Mouse (Mus musculus): ENCODE results near the gene Intu. TPM values are rescaled to one million over a fixed set of nuclear protein-coding genes. Genes with fewer than 3 reads are reported as not detected.
A peak's percentile ranks its signal among the peaks of the same experiment; 100 is the strongest.

Intu gene
- polyA plus RNA-seq, 1 experiment from 2014 or later = 2.0 TPM

- WGBS (ENCODE audit: insufficient replicate concordance) = 5% methylated on average over 7 of the region's 7 CpGs
- no peak for ATAC-seq
- Histone ChIP-seq H3K27ac (no peak overlapping the region), H3K9ac (no peak overlapping the region), H3K4me1 (peaks cover 33% of the 10 kb centered on the region), H3K9me3 (replicated peaks) (no peaks in the 10 kb centered on the region), H3K4me3 (peak overlapping the region; percentile 54), H3K4me2 (peak overlapping the region; percentile 80), H3K27me3 (replicated peaks) (peaks cover 48% of the 10 kb centered on the region), H3K36me3 (no peaks in the 10 kb centered on the region)
Measured at GRCm38 (mm10) chr3:40530845-40531244, 241 bp upstream of the Intu start.

- Histone ChIP-seq H3K4me2 (peak overlapping the region; percentile 80), H3K9ac (no peak overlapping the region), H3K27ac (no peak overlapping the region), H3K36me3 (no peaks in the 10 kb centered on the region), H3K4me3 (peak overlapping the region; percentile 54; the same call in 1 of the 2 replicates), H3K4me1 (peaks cover 33% of the 10 kb centered on the region), H3K9me3 (replicated peaks) (no peaks in the 10 kb centered on the region), H3K27me3 (replicated peaks) (peaks cover 48% of the 10 kb centered on the region)
- 21% methylated on average over 11 of the region's 11 CpGs for WGBS (ENCODE audit: insufficient replicate concordance)
- ATAC-seq = no peak
Measured at GRCm38 (mm10) chr3:40532256-40532655, 1.2 kb downstream of the Intu start.

GRCm38 (mm10) chr3:40534141-40534540, 3.1 kb downstream of the Intu start:
- H3K27ac ChIP-seq = no peak overlapping the region
- no peak overlapping the region for H3K4me2 ChIP-seq
- no peaks in the 10 kb centered on the region for H3K9me3 ChIP-seq (replicated peaks)
- peaks cover 17% of the 10 kb centered on the region for H3K4me1 ChIP-seq
- no peak overlapping the region for H3K4me3 ChIP-seq
- H3K9ac ChIP-seq = no peak overlapping the region
- 42% methylated on average over 4 of the region's 4 CpGs for WGBS (ENCODE audit: insufficient replicate concordance)
- H3K27me3 ChIP-seq (replicated peaks) = peaks cover 48% of the 10 kb centered on the region
- ATAC-seq = no peak
- H3K36me3 ChIP-seq = no peaks in the 10 kb centered on the region

- Histone ChIP-seq H3K4me2 (peak overlapping the region; percentile 85), H3K4me1 (0 out of 2 replicates have a peak, but pooled peaks cover 3% of the 10 kb centered on the region), H3K36me3 (no peaks in the 10 kb centered on the region), H3K27me3 (replicated peaks) (no peaks in the 10 kb centered on the region; the same call in 1 of the 2 replicates), H3K27ac (no peak overlapping the region), H3K9ac (peak overlapping the region; percentile 76), H3K9me3 (replicated peaks) (no peaks in the 10 kb centered on the region), H3K4me3 (peak overlapping the region; percentile 85)
- WGBS (ENCODE audit: insufficient replicate concordance) = 4% methylated on average over 45 of the region's 45 CpGs
- ATAC-seq = peak; percentile 87
Measured at GRCm38 (mm10) chr3:40540567-40541554, 9.8 kb downstream of the Intu start.

GRCm38 (mm10) chr3:40546621-40547020, 15.5 kb downstream of the Intu start:
- no peak for ATAC-seq
- H3K27me3 ChIP-seq (replicated peaks) = no peaks in the 10 kb centered on the region
- H3K4me1 ChIP-seq = no peaks in the 10 kb centered on the region
- no peaks in the 10 kb centered on the region for H3K9me3 ChIP-seq (replicated peaks)
- no peak overlapping the region for H3K4me3 ChIP-seq
- H3K9ac ChIP-seq = no peak overlapping the region
- H3K27ac ChIP-seq = no peak overlapping the region
- H3K36me3 ChIP-seq = no peaks in the 10 kb centered on the region
- H3K4me2 ChIP-seq = no peak overlapping the region
- 64% methylated on average over 4 of the region's 4 CpGs for WGBS (ENCODE audit: insufficient replicate concordance)

GRCm38 (mm10) chr3:40652941-40653352, 121.9 kb downstream of the Intu start:
- Histone ChIP-seq H3K27me3 (replicated peaks) (no peaks in the 10 kb centered on the region), H3K9ac (no peak overlapping the region), H3K9me3 (replicated peaks) (no peaks in the 10 kb centered on the region), H3K4me3 (no peak overlapping the region), H3K27ac (no peak overlapping the region), H3K4me1 (no peaks in the 10 kb centered on the region), H3K4me2 (no peak overlapping the region), H3K36me3 (no peaks in the 10 kb centered on the region; the same call in 1 of the 2 replicates)
- WGBS (ENCODE audit: insufficient replicate concordance) = 18% methylated on average over 10 of the region's 10 CpGs
- peak; percentile 59 for ATAC-seq

- WGBS (ENCODE audit: insufficient replicate concordance) = 73% methylated on average over 16 of the region's 16 CpGs
Measured at GRCm38 (mm10) chr3:40653582-40653981, 122.5 kb downstream of the Intu start.

GRCm38 (mm10) chr3:40654028-40654427, 122.9 kb downstream of the Intu start:
- no peaks in the 10 kb centered on the region for H3K9me3 ChIP-seq (replicated peaks)
- no peaks in the 10 kb centered on the region for H3K27me3 ChIP-seq (replicated peaks)
- H3K9ac ChIP-seq = no peak overlapping the region
- H3K4me1 ChIP-seq = no peaks in the 10 kb centered on the region
- H3K4me2 ChIP-seq = no peak overlapping the region
- WGBS (ENCODE audit: insufficient replicate concordance) = 84% methylated on average over 11 of the region's 11 CpGs
- H3K27ac ChIP-seq = no peak overlapping the region
- no peaks in the 10 kb centered on the region; the same call in 1 of the 2 replicates for H3K36me3 ChIP-seq
- H3K4me3 ChIP-seq = no peak overlapping the region
- ATAC-seq = no peak

More at GRCm38 (mm10) chr3:40653582-40653981, 122.5 kb downstream of the Intu start:
- Histone ChIP-seq H3K27ac (no peak overlapping the region), H3K9ac (no peak overlapping the region), H3K9me3 (replicated peaks) (no peaks in the 10 kb centered on the region), H3K27me3 (replicated peaks) (no peaks in the 10 kb centered on the region), H3K4me1 (no peaks in the 10 kb centered on the region), H3K4me2 (no peak overlapping the region), H3K4me3 (no peak overlapping the region), H3K36me3 (no peaks in the 10 kb centered on the region; the same call in 1 of the 2 replicates)
- no peak for ATAC-seq

- ATAC-seq = no peak
- no peaks in the 10 kb centered on the region; the same call in 1 of the 2 replicates for H3K36me3 ChIP-seq
- 90% methylated on average over 11 of the region's 11 CpGs for WGBS (ENCODE audit: insufficient replicate concordance)
Measured at GRCm38 (mm10) chr3:40655571-40655970, 124.5 kb downstream of the Intu start.

GRCm38 (mm10) chr3:40656339-40656738, 125.3 kb downstream of the Intu start:
- no peak overlapping the region for H3K4me3 ChIP-seq

More at GRCm38 (mm10) chr3:40655571-40655970, 124.5 kb downstream of the Intu start:
- Histone ChIP-seq H3K4me2 (no peak overlapping the region), H3K4me1 (no peaks in the 10 kb centered on the region), H3K27ac (no peak overlapping the region), H3K27me3 (replicated peaks) (no peaks in the 10 kb centered on the region), H3K4me3 (no peak overlapping the region), H3K9me3 (replicated peaks) (no peaks in the 10 kb centered on the region), H3K9ac (no peak overlapping the region)

GRCm38 (mm10) chr3:40660231-40660630, 129.1 kb downstream of the Intu start:
- ATAC-seq = no peak
- Histone ChIP-seq H3K9me3 (replicated peaks) (no peaks in the 10 kb centered on the region), H3K27me3 (replicated peaks) (no peaks in the 10 kb centered on the region), H3K4me1 (no peaks in the 10 kb centered on the region), H3K4me3 (no peak overlapping the region), H3K36me3 (no peaks in the 10 kb centered on the region; the same call in 1 of the 2 replicates), H3K9ac (no peak overlapping the region), H3K27ac (no peak overlapping the region), H3K4me2 (no peak overlapping the region)
- 66% methylated on average over 2 of the region's 2 CpGs for WGBS (ENCODE audit: insufficient replicate concordance)

More at GRCm38 (mm10) chr3:40656339-40656738, 125.3 kb downstream of the Intu start:
- H3K4me1 ChIP-seq = no peaks in the 10 kb centered on the region
- H3K4me2 ChIP-seq = no peak overlapping the region
- H3K9me3 ChIP-seq (replicated peaks) = no peaks in the 10 kb centered on the region
- WGBS (ENCODE audit: insufficient replicate concordance) = 84% methylated on average over 5 of the region's 5 CpGs
- no peaks in the 10 kb centered on the region; the same call in 1 of the 2 replicates for H3K36me3 ChIP-seq
- H3K27me3 ChIP-seq (replicated peaks) = no peaks in the 10 kb centered on the region
- H3K9ac ChIP-seq = no peak overlapping the region
- no peak for ATAC-seq
- no peak overlapping the region for H3K27ac ChIP-seq

- 83% methylated on average over 4 of the region's 4 CpGs for WGBS (ENCODE audit: insufficient replicate concordance)
- no peaks in the 10 kb centered on the region for H3K27me3 ChIP-seq (replicated peaks)
- H3K9me3 ChIP-seq (replicated peaks) = no peaks in the 10 kb centered on the region
- H3K36me3 ChIP-seq = no peaks in the 10 kb centered on the region
- H3K4me3 ChIP-seq = no peak overlapping the region
- no peak overlapping the region for H3K4me2 ChIP-seq
- peaks cover 12% of the 10 kb centered on the region for H3K4me1 ChIP-seq
- no peak overlapping the region for H3K27ac ChIP-seq
- ATAC-seq = no peak
- no peak overlapping the region for H3K9ac ChIP-seq
Measured at GRCm38 (mm10) chr3:40666109-40666508, 135.0 kb downstream of the Intu start.

Measured in liver, embryonic 12.5 days (tissue).